Comparison of ENCODE assay signal across 8 mouse cellular contexts in genomic region chr7:141435856-141436522, GRCm38 (mm10). TPM values are rescaled to one million over a fixed set of nuclear protein-coding genes. Genes with fewer than 3 reads are reported as not detected.
DNase-seq lines count a peak whose midpoint lies in the region; ATAC-seq and TF ChIP-seq lines count a peak whose summit lies in the region.

No protein-coding gene starts in this region.

- no peak overlapping the region for H3K4me3 ChIP-seq in heart, embryonic 15.5 days
- H3K4me3 ChIP-seq in bone marrow macrophage, adult 2 months (ENCODE audit: insufficient read depth, low read length), result peak overlapping the region; percentile 94
- no peak overlapping the region for H3K4me3 ChIP-seq in hindbrain, embryonic 11.5 days (ENCODE audit: low read depth, low read length)
- no peak overlapping the region for H3K4me3 ChIP-seq in midbrain, embryonic 11.5 days (ENCODE audit: low read depth, low read length)

- peaks cover 22% of the 10 kb centered on the region for H3K36me3 ChIP-seq in heart, embryonic 15.5 days
- 0 out of 2 replicates have a peak, but pooled peaks cover 5% of the 10 kb centered on the region for H3K36me3 ChIP-seq in hindbrain, embryonic 11.5 days (ENCODE audit: control insufficient read depth, insufficient read depth, low read length)
- H3K36me3 ChIP-seq in midbrain, embryonic 11.5 days (ENCODE audit: control insufficient read depth, insufficient read depth, low read length), result peaks cover 2% of the 10 kb centered on the region; the same call in 1 of the 2 replicates

- DNase-seq in heart, adult 9 months (ENCODE audit: low spot score in 2 of 2), result no peak
- DNase-seq in hindbrain, embryonic 11.5 days (ENCODE audit: low spot score), result no peak
- DNase-seq in midbrain, embryonic 11.5 days (ENCODE audit: low spot score, missing footprints), result peak; percentile 69
- no peak for DNase-seq in ovary, postnatal 14 days (ENCODE audit: low spot score)
- DNase-seq in right cerebral cortex, adult 2 months (ENCODE audit: low spot score in 2 of 2), result no peak
- DNase-seq in thymus, adult 18-20 months, result no peak

- no peaks in the 10 kb centered on the region for H3K27me3 ChIP-seq in heart, embryonic 15.5 days
- H3K27me3 ChIP-seq in hindbrain, embryonic 11.5 days (ENCODE audit: control insufficient read depth, insufficient read depth, low read length), result no peaks in the 10 kb centered on the region
- H3K27me3 ChIP-seq in midbrain, embryonic 11.5 days (ENCODE audit: control insufficient read depth, insufficient read depth, low read length), result no peaks in the 10 kb centered on the region

- H3K27ac ChIP-seq in heart, embryonic 15.5 days, result no peak overlapping the region
- H3K27ac ChIP-seq in bone marrow macrophage, adult 2 months (ENCODE audit: insufficient read depth, low read depth, low read length), result peak overlapping the region; percentile 58
- 0 out of 2 replicates have a peak overlapping the region, but pooled peaks have one; percentile 74 for H3K27ac ChIP-seq in hindbrain, embryonic 11.5 days (ENCODE audit: low read depth, low read length)
- H3K27ac ChIP-seq in midbrain, embryonic 11.5 days (ENCODE audit: low read depth, low read length), result no peak overlapping the region

- H3K9me3 ChIP-seq in heart, embryonic 15.5 days (replicated peaks), result no peaks in the 10 kb centered on the region
- H3K9me3 ChIP-seq in hindbrain, embryonic 11.5 days (ENCODE audit: control insufficient read depth, low read length), result no peaks in the 10 kb centered on the region
- H3K9me3 ChIP-seq in midbrain, embryonic 11.5 days (ENCODE audit: control insufficient read depth, low read length), result no peaks in the 10 kb centered on the region

- peaks cover 47% of the 10 kb centered on the region for H3K4me1 ChIP-seq in heart, embryonic 15.5 days (replicated peaks)
- H3K4me1 ChIP-seq in bone marrow macrophage, adult 2 months (ENCODE audit: control insufficient read depth, insufficient read depth, low read length), result peaks cover 15% of the 10 kb centered on the region
- H3K4me1 ChIP-seq in hindbrain, embryonic 11.5 days (replicated peaks; ENCODE audit: control insufficient read depth, insufficient read depth, low read length), result peaks cover 18% of the 10 kb centered on the region
- peaks cover 30% of the 10 kb centered on the region for H3K4me1 ChIP-seq in midbrain, embryonic 11.5 days (ENCODE audit: control insufficient read depth, insufficient read depth, low read length)

- TF ChIP-seq CTCF in bone marrow macrophage, adult 2 months (IDR thresholded peaks at IDR 0.05; ENCODE audit: low read depth, low read length), result no peak

- 83% methylated on average over 9 of the region's 9 CpGs for WGBS in heart, embryonic 15.5 days
- WGBS in hindbrain, embryonic 11.5 days, result 68% methylated on average over 9 of the region's 9 CpGs
- 71% methylated on average over 9 of the region's 9 CpGs for whole genome bisulfite sequencing in midbrain, embryonic 11.5 days

- H3K4me2 ChIP-seq in heart, embryonic 15.5 days, result peak overlapping the region; percentile 86
- peak overlapping the region; percentile 18; the same call in 1 of the 2 replicates for H3K4me2 ChIP-seq in hindbrain, embryonic 11.5 days (replicated peaks; ENCODE audit: low read depth, low read length)
- H3K4me2 ChIP-seq in midbrain, embryonic 11.5 days, result no peak overlapping the region

- no peak for ATAC-seq in heart, embryonic 15.5 days (replicated peaks; ENCODE audit: insufficient number of reproducible peaks, insufficient read depth, low FRiP score, low read depth)
- ATAC-seq in hindbrain, embryonic 11.5 days (ENCODE audit: low FRiP score), result no peak
- no peak for ATAC-seq in midbrain, embryonic 11.5 days (ENCODE audit: low FRiP score)

- H3K9ac ChIP-seq in heart, embryonic 15.5 days, result no peak overlapping the region
- no peak overlapping the region for H3K9ac ChIP-seq in hindbrain, embryonic 11.5 days (ENCODE audit: low read depth, low read length)
- no peak overlapping the region for H3K9ac ChIP-seq in midbrain, embryonic 11.5 days (ENCODE audit: low read length)

- no peak for TF ChIP-seq POLR2A in bone marrow macrophage, adult 2 months (IDR thresholded peaks at IDR 0.05; ENCODE audit: borderline replicate concordance, low read depth, low read length)

RNA-seq across cellular contexts. Expression of gene Slc25a22, which starts 1.7 kb away (rescaled TPM):
- polyA plus RNA-seq in heart, embryonic 15.5 days (2015; fragmentation: Nextera tagmentation; extraction: Ambion mirVana), result 14.1 and 20.2 TPM in 2 replicates
- 21.4 and 24.8 TPM in 2 replicates for polyA plus RNA-seq in bone marrow macrophage, adult 2 months (2012; ENCODE audit: insufficient read depth, insufficient read length, missing spikeins)
- 33.9 and 36.6 TPM in 2 replicates for polyA plus RNA-seq in hindbrain, embryonic 11.5 days (2014; fragmentation: Nextera tagmentation; extraction: Ambion mirVana)
- 31.2 and 31.9 TPM in 2 replicates for polyA plus RNA-seq in midbrain, embryonic 11.5 days (2014; fragmentation: Nextera tagmentation; extraction: Ambion mirVana)

RNA-seq across cellular contexts. Expression of gene Cend1, which starts 6.7 kb away (rescaled TPM):
- polyA plus RNA-seq in heart, embryonic 15.5 days (2015; fragmentation: Nextera tagmentation; extraction: Ambion mirVana), result 4.5 and 5.2 TPM in 2 replicates
- not detected in 2 replicates for polyA plus RNA-seq in bone marrow macrophage, adult 2 months (2012; ENCODE audit: insufficient read depth, insufficient read length, missing spikeins)
- 6.8 and 7.2 TPM in 2 replicates for polyA plus RNA-seq in hindbrain, embryonic 11.5 days (2014; fragmentation: Nextera tagmentation; extraction: Ambion mirVana)
- 5.8 and 5.9 TPM in 2 replicates for polyA plus RNA-seq in midbrain, embryonic 11.5 days (2014; fragmentation: Nextera tagmentation; extraction: Ambion mirVana)

RNA-seq across cellular contexts. Expression of gene Pidd1, which starts 7.8 kb away (rescaled TPM):
- 6.7 and 9.6 TPM in 2 replicates for polyA plus RNA-seq in heart, embryonic 15.5 days (2015; fragmentation: Nextera tagmentation; extraction: Ambion mirVana)
- 4.0 and 5.6 TPM in 2 replicates for polyA plus RNA-seq in bone marrow macrophage, adult 2 months (2012; ENCODE audit: insufficient read depth, insufficient read length, missing spikeins)
- polyA plus RNA-seq in hindbrain, embryonic 11.5 days (2014; fragmentation: Nextera tagmentation; extraction: Ambion mirVana), result 8.3 and 8.6 TPM in 2 replicates
- polyA plus RNA-seq in midbrain, embryonic 11.5 days (2014; fragmentation: Nextera tagmentation; extraction: Ambion mirVana), result 7.4 and 7.8 TPM in 2 replicates

RNA-seq across cellular contexts. Expression of gene Rplp2, which starts 11.2 kb away (rescaled TPM):
- polyA plus RNA-seq in heart, embryonic 15.5 days (2015; fragmentation: Nextera tagmentation; extraction: Ambion mirVana), result 703 and 884 TPM in 2 replicates
- 2,115 and 2,403 TPM in 2 replicates for polyA plus RNA-seq in bone marrow macrophage, adult 2 months (2012; ENCODE audit: insufficient read depth, insufficient read length, missing spikeins)
- polyA plus RNA-seq in hindbrain, embryonic 11.5 days (2014; fragmentation: Nextera tagmentation; extraction: Ambion mirVana), result 870 and 939 TPM in 2 replicates
- polyA plus RNA-seq in midbrain, embryonic 11.5 days (2014; fragmentation: Nextera tagmentation; extraction: Ambion mirVana), result 891 and 959 TPM in 2 replicates

RNA-seq across cellular contexts. Expression of gene Pnpla2, which starts 19.0 kb away (rescaled TPM):
- polyA plus RNA-seq in heart, embryonic 15.5 days (2015; fragmentation: Nextera tagmentation; extraction: Ambion mirVana), result 56.3 and 57.5 TPM in 2 replicates
- 92.9 and 94.0 TPM in 2 replicates for polyA plus RNA-seq in bone marrow macrophage, adult 2 months (2012; ENCODE audit: insufficient read depth, insufficient read length, missing spikeins)
- 13.7 and 14.2 TPM in 2 replicates for polyA plus RNA-seq in hindbrain, embryonic 11.5 days (2014; fragmentation: Nextera tagmentation; extraction: Ambion mirVana)
- polyA plus RNA-seq in midbrain, embryonic 11.5 days (2014; fragmentation: Nextera tagmentation; extraction: Ambion mirVana), result 12.7 and 14.0 TPM in 2 replicates

Comparison
In these comparisons a context has a peak if more than half of its experiments do, and no peak if none do; other contexts are left out.
1. H3K27ac ChIP-seq: peak in bone marrow macrophage, adult 2 months (single experiment) and hindbrain, embryonic 11.5 days (single experiment); none in heart, embryonic 15.5 days (single experiment) and midbrain, embryonic 11.5 days (single experiment).